Mouse (Mus musculus): ENCODE data around the gene Gm27021.

Gene Gm27021

DNA sequence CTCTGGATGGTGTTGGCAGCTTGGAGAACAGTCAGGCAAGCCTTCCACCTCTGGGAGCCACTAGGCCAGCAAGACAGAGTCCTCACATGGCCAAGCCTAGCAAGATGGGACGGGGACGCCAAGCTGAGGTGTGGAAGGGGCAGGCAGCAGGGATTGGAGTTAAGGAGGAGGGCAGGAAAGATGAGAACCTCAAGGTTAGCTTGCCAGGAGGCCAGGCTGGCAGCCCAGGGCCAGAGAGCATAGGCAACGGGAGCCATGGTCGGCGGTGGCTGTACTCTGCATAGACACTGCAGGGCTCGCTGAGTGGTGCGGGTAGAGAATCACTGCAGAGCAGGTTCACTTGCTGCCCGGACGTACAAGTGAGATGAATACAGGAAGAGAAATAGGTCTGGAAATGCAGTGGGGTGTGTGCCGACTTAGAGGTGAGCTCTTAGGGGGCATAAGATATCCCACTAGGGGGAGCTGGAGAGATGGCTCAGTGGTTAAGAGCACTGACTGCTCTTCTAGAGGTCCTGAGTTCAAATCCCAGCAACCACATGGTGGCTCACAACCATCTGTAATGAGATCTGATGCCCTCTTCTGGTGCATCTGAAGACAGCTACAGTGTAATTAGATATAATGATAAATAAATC lies 25.7 kb downstream of the Gm27021 start:
- peak; percentile 73 for DNase-seq (ENCODE audit: low read depth, low spot score)

DNA sequence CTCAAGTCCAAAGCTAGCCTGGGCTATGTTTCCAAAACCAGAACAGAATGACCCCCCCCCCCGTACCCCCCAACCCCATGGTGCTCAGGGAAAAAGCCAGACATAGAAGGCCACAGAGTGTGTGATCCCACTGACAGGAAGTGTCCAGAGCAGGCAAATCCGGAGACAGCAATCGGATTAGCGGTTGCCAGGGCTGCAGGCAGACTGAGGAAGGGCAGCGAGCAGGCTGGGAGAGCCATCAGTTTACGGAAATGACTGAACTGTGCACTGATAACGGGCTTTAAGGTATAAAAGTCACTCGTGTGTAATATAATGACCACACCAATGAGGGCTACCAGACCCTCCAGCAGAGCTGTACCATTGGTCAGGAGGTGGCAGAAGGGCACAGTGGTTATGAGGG lies 26.6 kb downstream of the Gm27021 start:
- DNase-seq (ENCODE audit: low read depth, low spot score) = no peak

DNA sequence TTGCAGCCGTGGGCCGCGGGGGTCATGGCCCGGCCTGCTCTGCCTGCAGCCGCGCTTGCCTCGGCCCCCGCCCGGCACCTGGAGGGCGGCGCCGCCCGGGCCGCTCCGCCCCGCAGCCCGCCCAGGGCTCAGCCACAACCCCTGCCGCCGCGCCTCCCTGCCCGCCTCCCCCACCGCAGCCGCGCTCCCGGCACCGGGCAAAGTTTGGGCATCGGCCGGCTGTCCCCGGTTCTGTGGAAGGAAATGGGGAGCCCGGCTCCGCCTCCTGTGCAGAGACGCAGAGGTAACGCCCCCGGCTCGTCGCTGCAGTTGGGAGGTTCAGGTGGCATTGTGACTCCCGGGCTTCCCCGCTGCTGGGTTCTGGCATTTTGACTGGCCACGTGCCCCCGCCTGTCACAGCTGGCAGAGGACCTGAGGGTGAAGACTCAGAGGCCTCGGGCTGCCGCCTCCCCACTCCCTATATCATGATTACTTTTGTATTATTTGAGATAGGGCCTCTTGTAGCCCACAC lies 33.5 kb downstream of the Gm27021 start:
- DNase-seq (ENCODE audit: low read depth, low spot score) = peak; percentile 62

DNA sequence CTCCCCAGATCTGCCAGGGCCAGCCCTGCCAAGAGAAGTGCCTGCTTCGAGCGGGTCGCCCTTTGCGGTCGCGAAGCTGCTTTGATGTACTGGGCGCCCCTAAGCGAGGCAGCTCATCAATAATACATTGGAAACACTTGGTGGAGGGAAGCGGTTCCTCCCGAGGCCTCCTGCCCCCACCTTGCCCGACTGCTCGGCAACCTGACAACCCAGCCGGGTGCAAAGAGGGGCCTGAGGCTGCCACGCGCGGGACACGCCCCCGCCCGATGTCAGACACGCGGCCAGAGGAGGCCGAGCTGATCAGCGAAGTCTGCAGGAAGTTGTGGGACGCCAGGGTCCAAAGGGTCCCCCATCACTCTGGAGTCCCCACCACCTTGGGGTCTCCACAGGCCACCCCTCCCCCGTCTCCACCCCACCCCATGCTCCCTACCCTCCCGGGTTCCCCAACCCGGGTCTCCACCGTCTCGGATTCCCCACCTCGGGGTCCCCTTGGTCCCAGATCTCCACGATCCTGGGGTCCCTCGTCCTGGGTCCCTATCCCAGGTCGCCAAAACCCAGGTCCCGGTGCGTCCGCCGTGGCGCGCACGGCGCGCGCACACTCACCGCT lies 34.1 kb downstream of the Gm27021 start:
- DNase-seq (ENCODE audit: low read depth, low spot score) = peak; percentile 62

DNA sequence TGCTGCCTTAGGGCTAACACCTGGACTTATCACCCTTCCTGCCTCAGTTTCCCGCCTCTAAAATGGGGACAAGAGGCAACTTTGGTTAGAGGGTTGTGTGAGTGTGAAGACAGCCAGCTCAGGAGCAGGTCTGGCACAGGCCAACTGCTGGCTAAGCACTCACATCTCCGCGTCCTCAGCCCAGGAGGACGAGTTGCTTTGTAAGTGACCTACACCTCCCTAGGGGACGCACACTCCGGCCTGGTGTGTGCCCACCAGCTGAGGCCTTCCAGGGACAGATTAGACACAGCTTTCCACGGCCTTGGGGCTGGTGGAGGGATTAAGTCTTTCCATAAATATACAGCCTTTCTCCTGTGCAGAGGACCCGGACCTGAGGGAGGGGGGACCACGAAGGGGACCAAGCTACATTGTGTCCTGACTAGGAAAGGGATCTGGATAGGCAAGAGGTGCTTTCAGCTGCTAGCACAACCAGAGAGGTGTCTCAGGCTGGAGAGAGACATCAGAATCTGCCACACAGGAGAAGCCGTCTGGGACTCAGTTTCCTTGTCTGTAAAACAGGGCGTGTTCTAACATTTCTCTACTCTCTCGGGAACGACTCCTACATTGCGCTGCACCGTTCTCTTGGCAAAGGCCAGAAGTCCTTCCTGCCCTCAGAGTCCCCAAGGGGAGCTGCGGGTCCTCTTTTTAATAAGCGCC lies 34.8 kb downstream of the Gm27021 start:
- DNase-seq (ENCODE audit: low read depth, low spot score) = no peak

DNA sequence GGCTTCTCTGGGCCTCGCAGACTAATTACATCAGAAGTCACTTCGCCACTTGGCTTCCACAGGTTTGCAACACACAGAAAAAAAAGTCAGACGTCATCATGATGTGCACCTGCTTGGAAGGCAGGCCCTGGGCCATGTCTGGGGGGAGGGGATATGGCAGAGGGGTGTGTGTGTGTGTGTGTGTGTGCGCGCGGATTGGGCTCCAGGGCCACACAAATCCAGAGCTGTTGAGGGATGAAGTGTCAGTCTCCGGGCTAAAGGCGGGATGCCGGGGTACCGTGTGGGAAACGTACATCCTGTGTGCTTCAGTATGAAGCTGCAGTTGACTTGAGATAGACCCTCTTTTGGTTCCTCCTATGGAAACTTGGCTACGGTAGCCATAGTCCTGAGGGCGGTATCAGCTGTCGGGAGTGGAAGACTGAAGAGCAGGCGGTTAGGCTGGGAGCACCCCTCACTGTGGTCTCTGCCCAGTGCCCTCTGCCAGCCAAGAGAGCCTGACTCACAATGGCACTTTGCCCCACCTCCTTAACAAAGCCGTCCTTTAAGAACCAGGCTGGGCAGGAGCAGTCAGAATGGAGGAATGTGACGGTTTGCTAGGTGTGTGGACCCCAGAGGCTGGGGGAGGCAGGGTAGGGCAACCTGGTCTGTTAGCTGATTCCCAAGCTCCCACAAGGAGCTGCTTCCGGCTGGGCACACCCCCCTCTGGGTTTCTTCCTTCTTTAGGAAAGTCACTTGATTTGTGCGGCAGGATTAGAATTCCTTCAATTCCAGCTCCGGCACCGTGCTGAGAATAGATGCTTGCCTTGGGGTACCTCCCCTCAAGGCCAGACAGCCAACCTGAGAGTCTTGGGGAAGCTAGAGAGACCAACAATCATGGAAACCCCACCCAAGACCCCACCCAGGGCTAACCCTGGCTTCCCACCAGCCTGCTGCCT lies 36.2 kb downstream of the Gm27021 start:
- DNase-seq (ENCODE audit: low read depth, low spot score) = peak; percentile 100

DNA sequence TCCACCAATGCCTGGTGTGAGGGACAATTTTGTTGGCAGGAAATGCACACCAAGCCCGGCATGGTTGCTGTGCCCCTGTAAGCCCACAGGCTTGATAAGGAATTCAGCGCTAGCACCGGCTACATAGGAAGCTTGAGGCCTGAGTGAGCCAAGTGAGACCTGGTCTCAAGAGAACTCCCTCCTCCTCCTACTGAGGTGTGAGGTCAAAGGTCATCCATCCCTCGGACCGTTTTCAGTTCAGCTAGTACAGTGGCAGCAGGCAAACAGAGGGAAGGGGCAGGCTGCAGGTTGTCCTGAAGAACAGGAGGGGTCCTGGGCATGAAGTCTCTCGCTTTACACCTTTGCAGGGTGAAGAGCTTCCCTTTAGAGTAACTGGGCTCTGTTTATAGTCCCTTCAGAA lies 37.0 kb downstream of the Gm27021 start:
- DNase-seq (ENCODE audit: low read depth, low spot score) = peak; percentile 84

DNA sequence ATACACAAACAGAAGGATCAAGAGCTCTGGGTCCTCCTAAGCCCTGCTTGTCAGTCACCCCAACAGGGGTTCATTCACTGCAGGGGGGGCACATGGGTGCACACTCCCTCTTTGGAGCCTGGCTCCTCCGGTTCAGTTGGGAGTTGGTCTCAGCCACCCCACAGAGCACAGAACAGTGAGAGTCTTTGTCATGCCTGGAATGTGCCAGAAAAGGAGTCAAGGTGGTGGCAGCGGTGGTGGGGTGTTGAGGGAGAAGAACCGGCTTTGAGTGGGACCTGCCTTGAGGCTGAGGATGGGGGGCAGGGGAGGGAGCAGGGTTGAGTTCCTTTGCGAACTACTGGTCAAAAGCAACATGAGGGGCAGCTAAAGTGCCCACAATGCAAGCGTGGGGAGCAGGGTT lies 37.8 kb downstream of the Gm27021 start:
- DNase-seq (ENCODE audit: low read depth, low spot score) = peak; percentile 56

DNA sequence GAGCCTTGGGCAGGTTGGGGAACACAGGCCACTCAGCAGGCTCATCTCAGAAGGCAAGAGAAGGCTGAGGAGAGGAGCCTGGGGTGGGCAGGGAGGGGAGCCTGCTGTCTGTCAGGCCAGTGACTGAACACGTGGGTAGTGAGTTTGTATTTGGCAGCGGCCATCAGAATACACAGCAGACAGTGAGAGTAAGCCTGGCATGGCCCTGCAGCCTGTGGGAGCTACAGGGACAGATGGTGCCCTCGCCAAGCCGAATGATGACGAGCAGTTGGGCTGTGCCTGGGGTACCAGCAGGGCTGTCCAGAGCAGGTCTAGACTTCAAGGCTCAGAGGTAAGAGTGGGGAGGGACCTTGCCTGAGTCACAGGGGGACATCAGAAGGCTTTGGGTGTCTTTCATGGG lies 40.6 kb downstream of the Gm27021 start:
- no peak for DNase-seq (ENCODE audit: low read depth, low spot score)

DNA sequence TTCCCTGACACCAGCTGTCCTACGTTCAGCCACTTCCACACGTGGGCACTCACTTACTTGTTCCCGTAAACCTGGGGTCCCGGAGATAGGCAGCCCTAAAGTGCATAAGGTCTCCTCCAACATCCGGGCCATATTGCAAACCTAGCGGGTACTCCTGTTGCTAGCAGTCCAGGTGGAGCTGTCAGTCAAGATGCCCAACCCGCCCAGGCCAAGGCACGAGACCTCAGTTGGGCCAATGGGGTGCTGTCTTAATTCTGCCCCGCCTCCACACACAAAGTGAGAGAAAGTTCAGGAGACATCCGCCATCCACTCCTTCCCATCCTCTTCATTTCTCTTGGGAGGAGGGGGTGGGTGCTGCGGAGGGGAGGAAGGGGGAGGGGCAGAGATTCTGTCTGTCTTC lies 41.4 kb downstream of the Gm27021 start:
- peak; percentile 98 for DNase-seq (ENCODE audit: low read depth, low spot score)

DNA sequence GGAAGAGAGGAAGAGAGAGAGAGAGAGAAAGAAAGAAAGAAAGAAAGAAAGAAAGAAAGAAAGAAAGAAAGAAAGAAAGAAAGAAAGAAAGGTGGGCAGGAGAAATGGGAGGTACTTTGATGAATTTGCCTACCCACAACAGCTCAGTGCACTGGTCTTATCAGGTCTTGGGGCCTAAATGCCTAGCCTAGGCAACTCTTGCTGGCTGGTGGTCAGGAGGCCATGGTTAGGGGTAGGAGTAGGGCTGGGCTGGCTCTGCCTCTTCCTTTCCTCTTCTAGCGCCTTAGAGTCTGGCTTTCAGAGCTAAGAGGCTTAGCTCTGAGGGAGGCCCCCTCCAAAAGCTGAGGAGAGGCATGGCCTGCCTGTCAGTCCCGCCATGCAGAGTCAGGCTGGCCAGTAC lies 44.3 kb downstream of the Gm27021 start:
- DNase-seq (ENCODE audit: low read depth, low spot score) = no peak

DNA sequence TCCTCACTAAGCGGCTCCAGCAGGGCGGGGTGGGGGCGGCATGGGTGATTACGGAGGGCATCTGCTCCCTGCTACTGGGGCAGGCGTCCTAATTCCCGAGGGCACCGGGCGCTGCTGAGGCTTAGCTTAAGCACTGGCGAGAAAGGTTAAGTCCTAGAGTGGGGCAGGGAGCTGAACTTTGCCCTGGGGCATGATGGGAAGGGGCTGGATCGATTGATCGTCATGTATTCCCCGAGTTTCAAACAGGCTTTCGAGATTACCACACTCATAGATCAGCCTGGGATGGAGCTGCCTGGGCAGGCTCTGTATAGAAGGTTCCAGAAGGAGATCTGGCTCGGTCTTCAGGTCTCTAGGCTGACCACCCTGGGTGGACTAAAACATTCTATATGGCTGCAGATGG lies 45.7 kb downstream of the Gm27021 start:
- peak; percentile 47 for DNase-seq (ENCODE audit: low read depth, low spot score)

DNA sequence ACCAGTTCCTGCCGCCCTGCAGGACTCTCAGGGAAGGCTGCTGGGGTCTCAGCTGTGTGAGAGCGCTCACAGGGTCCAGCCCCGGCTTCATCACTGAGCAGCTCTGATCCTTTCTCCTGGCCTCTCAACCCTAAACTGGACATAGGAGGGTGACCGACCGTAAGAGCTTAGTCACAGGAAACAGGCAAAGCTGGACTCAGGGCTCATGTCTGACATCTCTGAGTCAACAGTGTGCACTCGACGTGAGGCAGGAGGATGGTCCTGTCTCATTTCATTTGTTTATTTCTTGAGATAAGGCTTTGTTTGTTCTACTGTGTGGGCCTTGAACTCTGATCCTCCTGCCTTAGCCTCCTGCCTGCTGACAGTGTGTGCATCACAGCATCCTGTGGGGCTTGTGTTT lies 47.4 kb downstream of the Gm27021 start:
- DNase-seq (ENCODE audit: low read depth, low spot score) = no peak

DNA sequence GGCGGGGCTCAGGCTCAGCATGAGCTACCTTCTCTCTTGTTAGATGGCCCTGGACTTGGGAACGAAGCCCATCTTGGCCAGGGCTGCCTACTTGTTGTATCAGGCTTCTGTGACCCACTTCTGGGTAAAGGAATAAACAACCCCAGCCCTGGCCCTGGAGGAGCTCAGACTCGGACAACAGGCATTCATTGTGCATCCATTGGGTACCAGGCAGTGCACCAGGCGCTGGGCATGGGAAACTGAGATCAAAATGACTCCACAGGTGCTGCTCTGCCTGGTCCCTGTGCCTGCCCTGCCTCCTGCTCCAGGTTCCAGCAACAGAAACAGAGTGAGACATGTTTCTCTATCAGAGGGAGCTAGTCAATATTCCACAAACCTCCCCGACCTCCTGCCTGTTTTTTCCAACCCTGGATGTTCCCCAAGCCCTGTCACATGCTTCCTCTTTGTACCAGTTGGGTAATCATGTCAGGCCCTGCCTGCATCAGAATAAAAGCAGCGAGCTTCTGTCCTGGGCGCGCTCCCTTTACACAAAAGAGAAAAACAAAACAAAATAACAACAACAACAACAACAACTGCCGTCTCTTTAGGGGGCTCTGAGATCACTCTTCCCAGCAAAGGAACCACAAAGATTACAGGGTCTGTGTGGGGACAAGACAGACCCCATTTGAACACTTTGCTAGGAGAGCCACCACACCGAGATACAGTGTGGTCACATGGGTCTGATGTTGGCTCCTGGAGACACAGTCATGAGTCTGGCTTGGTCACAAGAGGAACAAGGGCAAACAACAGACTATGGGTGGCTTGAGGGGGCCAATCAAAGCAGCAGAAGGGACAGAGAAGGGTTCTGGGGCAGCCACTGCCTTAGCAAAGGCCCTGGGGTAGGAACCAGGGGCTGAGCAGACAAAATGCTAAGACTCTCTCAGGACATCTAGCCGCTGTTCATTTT lies 48.4 kb downstream of the Gm27021 start:
- no peak for DNase-seq (ENCODE audit: low read depth, low spot score)

DNA sequence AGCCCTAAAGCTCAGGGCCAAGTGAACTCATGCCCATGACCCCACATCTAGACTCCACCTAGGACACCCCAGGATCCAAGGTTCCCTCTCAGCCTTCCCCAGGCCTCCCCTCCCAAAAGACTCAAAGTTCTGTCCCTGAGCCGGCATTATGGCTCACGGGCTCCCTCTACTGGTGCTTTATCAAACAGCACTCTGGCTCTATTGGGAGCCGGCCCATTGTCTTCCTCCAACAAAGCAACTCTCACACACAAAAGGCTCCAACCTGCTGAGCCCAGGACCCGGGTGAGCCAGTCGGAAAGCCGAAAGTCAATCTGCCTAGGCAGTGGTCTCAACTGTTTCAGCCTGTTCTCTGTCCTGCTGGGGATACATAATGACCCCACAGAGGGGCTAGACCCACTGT lies 49.8 kb downstream of the Gm27021 start:
- DNase-seq (ENCODE audit: low read depth, low spot score) = peak; percentile 94

DNA sequence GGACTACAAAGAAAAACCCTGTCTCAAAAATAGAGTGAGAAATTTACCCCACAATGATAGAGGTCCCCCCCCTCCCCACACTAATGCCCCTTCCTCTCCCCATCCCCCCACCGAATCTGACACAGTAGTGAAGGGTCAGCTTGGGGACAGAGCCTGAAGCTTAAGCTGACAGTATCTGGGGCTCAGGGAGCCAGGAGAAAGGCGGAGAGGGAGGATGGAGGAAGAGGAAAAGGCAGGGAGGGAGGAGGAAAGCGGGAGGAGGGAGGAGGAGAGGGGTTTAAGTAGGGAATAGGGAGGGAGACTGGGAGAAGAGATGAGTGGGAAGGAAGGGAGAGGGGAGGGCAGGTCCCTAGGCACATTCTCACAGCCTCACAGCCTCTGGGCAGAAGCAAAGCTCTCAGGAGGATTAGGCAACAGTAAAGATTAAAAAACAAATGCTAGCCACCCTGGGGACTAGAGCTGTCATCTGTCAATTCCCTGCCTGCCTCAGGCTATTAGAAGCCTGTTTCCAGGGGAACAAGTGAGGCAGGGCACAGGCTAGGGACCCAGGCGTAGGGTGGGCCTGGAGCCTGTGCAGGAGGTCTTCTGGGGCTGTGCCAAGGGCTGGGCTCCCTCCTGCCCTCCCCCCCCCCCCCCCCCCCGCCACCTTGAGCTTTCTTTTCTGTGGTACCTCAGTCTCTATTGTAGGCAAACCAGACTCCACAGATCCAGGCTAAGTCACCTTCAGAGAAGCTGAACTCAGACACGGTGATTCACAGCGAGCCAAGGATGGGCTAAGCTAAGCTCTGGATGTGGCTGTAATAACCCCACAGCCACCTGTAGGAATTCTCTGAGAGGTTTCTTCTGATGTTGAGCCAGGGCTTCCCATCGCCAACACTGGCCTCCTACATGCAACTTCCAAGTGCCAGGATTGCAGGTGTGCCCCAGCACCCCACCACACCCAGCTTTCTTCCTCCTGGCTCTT lies 50.9 kb downstream of the Gm27021 start:
- DNase-seq (ENCODE audit: low read depth, low spot score) = no peak

DNA sequence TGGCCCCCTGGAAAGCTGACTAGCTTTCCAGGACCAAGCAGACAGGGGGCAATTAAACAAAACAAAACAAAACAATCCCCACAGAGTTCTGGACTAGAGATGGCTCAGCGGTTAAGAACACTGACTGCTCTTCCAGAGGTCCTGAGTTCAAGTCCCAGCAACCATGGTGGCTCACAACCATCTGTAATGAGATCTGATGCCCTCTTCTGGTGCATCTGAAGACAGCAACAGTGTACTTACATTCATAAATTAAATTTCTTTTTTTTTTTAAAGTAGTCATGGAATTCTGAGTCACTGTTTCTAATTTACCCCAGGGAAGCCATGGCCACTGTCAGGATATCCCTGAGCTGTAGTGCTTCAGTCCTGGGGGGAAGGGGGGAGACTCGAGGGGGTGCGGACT lies 53.4 kb downstream of the Gm27021 start:
- DNase-seq (ENCODE audit: low read depth, low spot score) = no peak

DNA sequence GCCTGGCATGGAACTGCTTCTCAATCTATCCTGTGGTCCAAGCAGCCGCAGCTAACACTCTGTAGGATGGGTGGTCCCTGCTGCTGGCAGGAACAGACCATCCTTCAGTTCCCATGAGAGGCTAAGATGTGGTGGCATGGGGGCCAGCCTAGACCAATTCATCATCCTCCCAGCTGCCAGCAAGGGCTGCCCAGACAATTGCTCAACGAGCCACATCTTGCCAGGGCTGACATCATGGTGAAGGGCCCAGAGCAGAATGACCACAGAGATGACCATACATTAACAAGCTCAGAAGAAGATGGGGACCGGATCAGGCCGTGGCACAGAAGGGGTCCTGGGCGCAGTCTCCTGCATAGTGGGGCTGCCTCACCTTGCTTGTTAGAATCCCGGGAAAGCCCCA lies 57.1 kb downstream of the Gm27021 start:
- DNase-seq (ENCODE audit: low read depth, low spot score) = no peak

DNA sequence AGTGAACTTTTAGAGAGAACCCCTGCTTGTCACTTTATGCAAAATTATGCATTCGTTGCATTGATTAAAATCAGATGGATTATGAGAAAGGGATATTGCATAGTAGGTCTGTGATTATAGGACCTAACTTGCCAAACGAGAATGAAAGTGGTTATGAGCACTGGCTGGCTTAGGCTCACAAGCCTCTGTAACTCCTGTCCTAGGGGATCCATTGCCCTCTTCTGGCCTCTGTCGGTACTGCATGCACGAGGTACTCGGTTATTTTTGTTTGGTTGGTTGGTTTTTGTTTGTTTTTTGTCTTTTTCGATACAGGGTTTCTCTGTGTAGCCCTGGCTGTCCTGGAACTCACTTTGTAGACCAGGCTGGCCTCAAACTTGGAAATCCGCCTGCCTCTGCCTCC lies 60.0 kb downstream of the Gm27021 start:
- peak; percentile 81 for DNase-seq (ENCODE audit: low read depth, low spot score)

DNA sequence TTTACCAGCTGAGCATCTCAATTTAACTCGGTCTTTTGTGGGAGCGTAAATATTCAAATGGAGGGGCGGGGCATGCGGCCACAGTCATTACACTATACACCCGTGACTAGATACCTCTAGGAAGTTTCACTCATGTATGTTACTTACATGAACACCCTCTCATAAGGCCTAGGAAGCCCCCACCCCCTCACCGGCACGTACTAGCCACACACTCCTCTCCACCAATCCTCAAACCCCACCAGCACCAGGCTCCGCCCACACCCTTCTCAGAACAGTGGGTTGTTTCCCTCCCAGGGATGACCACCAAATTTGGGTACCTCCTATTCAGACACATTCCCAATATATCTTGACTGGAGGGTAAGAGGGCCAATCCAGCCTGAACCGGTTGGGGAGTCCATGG lies 60.4 kb downstream of the Gm27021 start:
- DNase-seq (ENCODE audit: low read depth, low spot score) = peak; percentile 65

Measured in R1 (cell line).